Mouse (Mus musculus) lung, embryonic 14.5 days (tissue): Measurements from ENCODE around the gene Rb1. TPM values are rescaled to one million over a fixed set of nuclear protein-coding genes. Genes with fewer than 3 reads are reported as not detected.

ENCODE experiments used
- ATAC-seq: fragments of 200-750 bp; cut with Nextera tagmentation; 2 replicates; pipeline ENCODE4 v1.8.0; 2017; ENCODE audit warnings: mild to moderate bottlenecking, moderate TSS enrichment, moderate library complexity; ENCODE audit not compliant: insufficient read depth
- DNase-seq: peaks from one replicate; pipeline ENCODE4 v3.0.0-alpha.2; 2015
- H3K27ac ChIP-seq: fragments of 300-500 bp; sonication (generic); 2 replicates; pipeline ENCODE4 v1.5.1; 2014; ENCODE audit warnings: low read depth, mild to moderate bottlenecking, moderate library complexity
- H3K27me3 ChIP-seq: fragments of 300-500 bp; sonication (generic); 2 replicates; pipeline ENCODE4 v1.6.1; 2014; ENCODE audit warnings: low read length, control low read depth; ENCODE audit not compliant: insufficient read depth
- H3K36me3 ChIP-seq: fragments of 300-500 bp; sonication (generic); 2 replicates; pipeline ENCODE4 v1.6.1; 2014; ENCODE audit warnings: control low read depth; ENCODE audit not compliant: insufficient read depth
- H3K4me1 ChIP-seq: fragments of 300-500 bp; sonication (generic); 2 replicates; pipeline ENCODE4 v1.6.1; 2014; ENCODE audit warnings: antibody characterized with exemption, control low read depth; ENCODE audit not compliant: insufficient read depth
- H3K4me2 ChIP-seq: fragments of 300-500 bp; sonication (generic); 2 replicates; pipeline ENCODE4 v1.6.1; 2014; ENCODE audit warnings: mild to moderate bottlenecking
- H3K4me3 ChIP-seq: fragments of 300-500 bp; sonication (generic); 2 replicates; pipeline ENCODE4 v1.5.1; 2014; ENCODE audit warnings: low read depth, low read length
- H3K9ac ChIP-seq: fragments of 300-500 bp; sonication (generic); 2 replicates; pipeline ENCODE4 v1.6.1; 2014
- H3K9me3 ChIP-seq: fragments of 300-500 bp; sonication (generic); 2 replicates; pipeline ENCODE4 v1.6.1; 2016; ENCODE audit warnings: low read depth, low read length, control low read depth
- CTCF ChIP-seq: IDR thresholded peaks from 2 replicates; pipeline ENCODE4 v1.5.1; 2016; ENCODE audit warnings: antibody characterized with exemption, low read depth
- WGBS: fragments of 180-500 bp; shearing (Covaris S2); extraction: QIAGEN DNeasy Blood & Tissue Kit; methylation state at CpG from one replicate; pipeline ENCODE4 v1.1.7; 2014; 5-methylcytosine and 5-hydroxymethylcytosine counted together
- polyA plus RNA-seq: library from polyadenylated mRNA; unstranded; fragments of >200 nt; fragmentation: Nextera tagmentation; extraction: Ambion mirVana; gene quantifications from 2 replicates; pipeline ENCODE4 v1.2.1, GENCODE M21; 2014

The Rb1 gene
- polyA plus RNA-seq, 1 experiment from 2014 or later: 19.3 TPM

DNA sequence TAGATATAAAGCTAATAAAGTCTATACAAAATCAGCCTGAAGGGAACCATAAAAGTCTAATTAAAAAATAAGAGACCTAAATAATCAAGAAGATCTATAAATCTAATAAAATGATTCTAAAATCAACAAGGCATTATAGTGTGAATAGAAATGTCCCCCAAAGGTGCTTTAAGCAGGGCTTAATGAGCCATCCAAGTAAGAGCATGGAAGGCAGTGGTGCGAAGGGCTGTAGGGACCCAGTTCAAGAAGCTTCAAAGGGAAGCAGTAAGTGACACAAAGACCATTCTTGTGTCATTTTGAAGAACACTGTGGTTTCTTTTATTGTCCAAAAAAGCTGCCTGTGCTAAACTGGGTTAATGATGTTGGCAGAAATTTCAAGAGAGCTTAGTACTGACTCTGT lies 18.1 kb downstream of the Rb1 start:
- Histone ChIP-seq H3K9me3 (no peaks in the 10 kb centered on the region), H3K36me3 (no peaks in the 10 kb centered on the region), H3K27me3 (no peaks in the 10 kb centered on the region), H3K4me3 (no peak overlapping the region), H3K4me2 (no peak overlapping the region), H3K27ac (no peak overlapping the region), H3K9ac (no peak overlapping the region), H3K4me1 (no peaks in the 10 kb centered on the region)
- no peak for DNase-seq
- WGBS: 88% methylated on average over 1 of the region's 1 CpGs
- TF ChIP-seq CTCF: no peak
- no peak for ATAC-seq

DNA sequence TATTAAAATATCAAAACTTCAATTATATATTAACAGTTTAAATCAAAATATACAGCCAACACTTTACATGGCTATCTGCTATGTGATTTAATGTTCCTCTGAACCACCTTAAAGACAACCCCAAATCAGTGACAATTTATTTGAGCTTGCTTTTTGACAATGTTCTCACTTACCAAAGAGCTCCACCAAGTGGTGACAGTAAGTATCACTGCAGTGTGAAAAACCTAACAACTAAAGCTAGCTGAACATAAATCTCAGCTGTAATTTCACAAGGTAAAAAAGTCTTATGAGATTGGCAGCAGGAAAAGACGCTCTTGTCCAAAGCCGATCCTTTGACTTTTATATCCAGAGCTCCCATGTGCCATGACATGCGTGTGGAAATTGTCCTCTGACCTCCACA lies 22.4 kb downstream of the Rb1 start:
- Histone ChIP-seq H3K9me3 (no peaks in the 10 kb centered on the region), H3K4me3 (no peak overlapping the region), H3K4me2 (no peak overlapping the region), H3K9ac (no peak overlapping the region), H3K4me1 (no peaks in the 10 kb centered on the region), H3K27ac (no peak overlapping the region), H3K27me3 (no peaks in the 10 kb centered on the region), H3K36me3 (no peaks in the 10 kb centered on the region)
- DNase-seq (peak; percentile 88), ATAC-seq (no peak)
- WGBS: 37% methylated on average over 3 of the region's 3 CpGs
- peak; percentile 82 for TF ChIP-seq CTCF

DNA sequence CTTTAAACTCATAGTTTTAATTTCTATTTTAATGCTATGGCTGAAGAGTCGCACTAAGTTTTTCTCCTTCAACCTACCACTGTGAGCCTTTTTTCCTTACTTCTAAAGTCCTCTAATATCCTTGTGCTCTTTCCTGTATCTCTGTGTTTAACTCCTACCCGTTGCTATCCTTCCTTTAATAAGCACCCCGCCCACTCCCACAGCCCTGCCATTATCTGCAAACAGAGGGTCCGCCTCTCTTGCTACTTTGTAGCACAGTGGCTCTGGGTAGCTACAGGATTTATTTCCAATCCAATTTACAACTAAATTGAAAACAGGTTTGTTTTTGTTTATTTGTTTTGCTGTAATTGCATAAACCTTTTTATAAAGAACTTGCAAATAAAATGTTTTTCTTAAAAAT lies 23.8 kb downstream of the Rb1 start:
- no peak overlapping the region for H3K9ac ChIP-seq
- H3K4me3 ChIP-seq: no peak overlapping the region
- no peak overlapping the region for H3K27ac ChIP-seq
- ATAC-seq (no peak), DNase-seq (no peak)
- no peaks in the 10 kb centered on the region for H3K9me3 ChIP-seq
- H3K27me3 ChIP-seq: no peaks in the 10 kb centered on the region
- H3K4me1 ChIP-seq: no peaks in the 10 kb centered on the region
- H3K36me3 ChIP-seq: no peaks in the 10 kb centered on the region
- WGBS: 64% methylated on average over 4 of the region's 4 CpGs
- no peak for TF ChIP-seq CTCF
- no peak overlapping the region for H3K4me2 ChIP-seq

DNA sequence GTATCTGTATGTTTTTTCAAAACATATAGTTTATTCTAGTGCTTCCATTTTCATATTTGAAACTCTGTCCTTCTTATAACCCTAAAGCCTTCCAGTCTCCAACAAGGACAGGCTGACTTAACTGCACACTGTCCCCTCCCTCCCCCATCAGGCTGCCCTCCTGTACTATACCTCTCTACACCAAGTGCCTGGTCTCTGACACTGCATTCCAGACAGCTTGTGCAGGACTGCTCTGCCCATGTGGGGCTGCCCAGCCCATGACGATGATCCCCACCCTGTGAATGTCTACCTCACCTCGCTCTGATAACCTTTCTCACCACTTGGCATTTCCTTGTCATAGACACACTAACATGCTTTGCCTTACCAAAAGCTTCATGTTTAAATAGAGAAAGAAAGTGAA lies 30.1 kb downstream of the Rb1 start:
- Histone ChIP-seq H3K4me3 (no peak overlapping the region), H3K36me3 (no peaks in the 10 kb centered on the region), H3K4me1 (no peaks in the 10 kb centered on the region), H3K9me3 (no peaks in the 10 kb centered on the region), H3K27ac (no peak overlapping the region), H3K4me2 (no peak overlapping the region), H3K27me3 (no peaks in the 10 kb centered on the region), H3K9ac (no peak overlapping the region)
- 41% methylated on average over 2 of the region's 2 CpGs for WGBS
- ATAC-seq: no peak
- TF ChIP-seq CTCF: no peak
- DNase-seq: no peak

DNA sequence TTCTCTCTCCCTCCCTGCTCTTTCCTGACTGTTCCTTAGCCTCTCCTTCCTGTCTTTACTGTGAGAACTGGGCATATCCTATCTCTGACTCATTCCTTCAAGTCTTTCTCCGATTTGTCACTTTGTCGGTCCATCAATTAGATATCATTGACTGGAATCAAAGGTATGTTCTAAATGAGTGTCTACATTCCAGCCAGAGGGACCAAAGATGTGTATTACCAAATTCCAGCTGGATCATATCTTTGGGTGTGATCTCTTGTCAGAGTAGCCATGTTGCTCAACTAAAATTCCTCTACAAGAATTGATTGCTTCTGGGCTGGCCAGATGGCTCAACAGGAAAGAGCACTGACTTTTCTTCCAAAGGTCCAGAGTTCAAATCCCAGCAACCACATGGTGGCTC lies 32.0 kb downstream of the Rb1 start:
- no peak for TF ChIP-seq CTCF
- no peak overlapping the region for H3K4me2 ChIP-seq
- 76% methylated on average over 2 of the region's 2 CpGs for WGBS
- H3K9me3 ChIP-seq: no peaks in the 10 kb centered on the region
- H3K27me3 ChIP-seq: no peaks in the 10 kb centered on the region
- DNase-seq: peak; percentile 19
- no peaks in the 10 kb centered on the region for H3K36me3 ChIP-seq
- no peak overlapping the region for H3K4me3 ChIP-seq
- no peak for ATAC-seq
- no peak overlapping the region for H3K9ac ChIP-seq
- no peaks in the 10 kb centered on the region for H3K4me1 ChIP-seq
- H3K27ac ChIP-seq: no peak overlapping the region

DNA sequence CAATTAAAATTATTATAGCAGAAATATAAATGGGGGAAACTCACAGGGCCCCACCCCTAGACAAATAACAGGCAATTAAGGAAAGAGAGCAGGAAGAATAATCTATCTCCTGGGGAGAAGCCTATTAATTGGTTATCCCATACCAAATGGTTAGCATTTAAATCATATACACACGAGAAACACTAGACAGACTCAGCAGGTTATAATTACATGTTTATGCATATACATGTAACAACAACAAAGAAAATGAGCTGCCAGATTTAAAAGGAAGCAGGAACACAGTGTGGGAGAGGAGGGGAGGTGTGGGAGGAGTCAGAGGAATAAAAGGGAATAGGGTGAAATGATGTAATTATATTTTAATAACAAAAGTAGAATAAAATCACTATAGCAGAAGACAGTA lies 33.2 kb downstream of the Rb1 start:
- Histone ChIP-seq H3K27ac (no peak overlapping the region), H3K27me3 (no peaks in the 10 kb centered on the region), H3K4me3 (no peak overlapping the region), H3K4me2 (no peak overlapping the region), H3K36me3 (0 out of 2 replicates have a peak, but pooled peaks cover 3% of the 10 kb centered on the region), H3K9me3 (no peaks in the 10 kb centered on the region), H3K4me1 (no peaks in the 10 kb centered on the region), H3K9ac (no peak overlapping the region)
- no peak for TF ChIP-seq CTCF
- 58% methylated on average over 1 of the region's 1 CpGs for WGBS
- ATAC-seq: no peak
- DNase-seq: no peak

DNA sequence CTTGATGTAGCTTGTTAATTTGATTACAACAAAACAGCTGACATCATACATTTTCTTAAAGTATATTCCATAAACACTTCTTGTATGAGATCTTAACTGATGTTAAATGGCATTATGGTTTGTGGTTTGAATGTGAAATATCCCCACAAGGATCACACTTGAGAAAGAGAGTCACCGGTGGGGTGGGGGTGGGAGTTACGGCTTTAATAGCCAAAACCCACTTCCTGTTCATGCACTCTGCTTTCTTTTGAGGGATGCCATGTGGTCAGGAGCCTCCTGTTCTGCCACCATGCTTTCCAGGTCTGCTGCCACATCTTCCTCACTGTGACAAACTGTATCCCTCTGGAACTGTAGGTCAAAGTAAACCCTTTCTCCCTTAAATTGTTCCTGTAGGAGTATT lies 35.7 kb downstream of the Rb1 start:
- no peak for DNase-seq
- no peaks in the 10 kb centered on the region for H3K27me3 ChIP-seq
- H3K9ac ChIP-seq: no peak overlapping the region
- H3K9me3 ChIP-seq: no peaks in the 10 kb centered on the region
- no peak overlapping the region for H3K4me2 ChIP-seq
- H3K4me3 ChIP-seq: no peak overlapping the region
- no peak overlapping the region for H3K27ac ChIP-seq
- 83% methylated on average over 2 of the region's 2 CpGs for WGBS
- no peaks in the 10 kb centered on the region for H3K4me1 ChIP-seq
- H3K36me3 ChIP-seq: 0 out of 2 replicates have a peak, but pooled peaks cover 3% of the 10 kb centered on the region
- ATAC-seq: no peak
- TF ChIP-seq CTCF: no peak

DNA sequence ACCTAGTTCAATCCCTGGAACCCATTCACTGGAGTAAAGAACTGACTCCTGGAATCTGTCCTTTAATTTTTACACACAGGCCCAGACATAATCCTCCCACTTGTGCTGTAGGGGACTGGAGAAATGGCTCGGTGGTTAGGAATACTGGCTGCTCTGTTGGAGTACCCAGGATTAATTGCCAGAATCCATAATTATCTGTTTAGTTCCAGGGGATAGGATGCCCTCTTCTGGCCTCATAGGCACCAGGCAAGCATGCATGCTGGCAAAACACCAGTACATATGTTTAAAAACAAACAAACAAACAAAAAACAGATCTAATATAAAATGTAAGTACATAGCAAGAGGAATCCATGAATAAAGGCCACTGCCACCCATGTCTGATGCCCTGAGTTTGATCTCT lies 44.6 kb downstream of the Rb1 start:
- no peaks in the 10 kb centered on the region for H3K27me3 ChIP-seq
- H3K9ac ChIP-seq: no peak overlapping the region
- H3K4me3 ChIP-seq: no peak overlapping the region
- H3K9me3 ChIP-seq: no peaks in the 10 kb centered on the region
- 21% methylated on average over 1 of the region's 1 CpGs for WGBS
- H3K36me3 ChIP-seq: no peaks in the 10 kb centered on the region
- no peaks in the 10 kb centered on the region for H3K4me1 ChIP-seq
- TF ChIP-seq CTCF: peak; percentile 52
- ATAC-seq: no peak
- peak; percentile 51 for DNase-seq
- no peak overlapping the region for H3K27ac ChIP-seq
- H3K4me2 ChIP-seq: no peak overlapping the region
